Mouse (Mus musculus) lung, embryonic 15.5 days (tissue): ENCODE measurements around the gene Tssk1. TPM values are rescaled to one million over a fixed set of nuclear protein-coding genes. Genes with fewer than 3 reads are reported as not detected.

Experiments used
- ATAC-seq: fragments of 200-750 bp; cut with Nextera tagmentation; 2 replicates; pipeline ENCODE4 v1.8.0; 2017; ENCODE audit warnings: moderate number of reproducible peaks, borderline replicate concordance; ENCODE audit not compliant: low FRiP score, low TSS enrichment; ENCODE audit errors: extremely low read depth
- H3K27ac ChIP-seq: fragments of 300-500 bp; sonication (generic); 2 replicates; pipeline ENCODE4 v1.5.1; 2015; ENCODE audit warnings: moderate library complexity, mild to moderate bottlenecking, inconsistent platforms
- H3K27me3 ChIP-seq: fragments of 300-500 bp; sonication (generic); 2 replicates; pipeline ENCODE4 v1.6.1; 2015; ENCODE audit warnings: inconsistent platforms
- H3K36me3 ChIP-seq: fragments of 300-500 bp; sonication (generic); 2 replicates; pipeline ENCODE4 v1.6.1; 2015; ENCODE audit warnings: inconsistent platforms
- H3K4me1 ChIP-seq: fragments of 300-500 bp; sonication (generic); 2 replicates; pipeline ENCODE4 v1.6.1; 2015; ENCODE audit warnings: inconsistent platforms
- H3K4me2 ChIP-seq: fragments of 300-500 bp; sonication (generic); 2 replicates; pipeline ENCODE4 v1.6.1; 2015; ENCODE audit warnings: inconsistent platforms, mild to moderate bottlenecking, moderate library complexity
- H3K4me3 ChIP-seq: fragments of 300-500 bp; sonication (generic); 2 replicates; pipeline ENCODE4 v1.5.1; 2015; ENCODE audit warnings: mild to moderate bottlenecking, inconsistent platforms
- H3K9ac ChIP-seq: fragments of 300-500 bp; sonication (generic); 2 replicates; pipeline ENCODE4 v1.6.1; 2015; ENCODE audit warnings: inconsistent platforms
- H3K9me3 ChIP-seq: fragments of 300-500 bp; sonication (generic); 2 replicates; pipeline ENCODE4 v1.6.1; 2016; ENCODE audit warnings: inconsistent platforms
- WGBS: fragments of 180-500 bp; shearing (Covaris S2); methylation state at CpG from one replicate; pipeline ENCODE4 v1.1.7; 2015; 5-methylcytosine and 5-hydroxymethylcytosine counted together
- polyA plus RNA-seq: library from polyadenylated mRNA; unstranded; fragments of >200 nt; fragmentation: Nextera tagmentation; extraction: Ambion mirVana; gene quantifications from 2 replicates; pipeline ENCODE4 v1.2.1, GENCODE M21; 2015

The Tssk1 gene
- polyA plus RNA-seq, result 0.05 TPM in 1 of 2 replicates, not detected in the other

GRCm38 (mm10) chr16:17893923-17894322 lies at the start of gene Tssk1:
TSS of gene Tssk1 (plus strand) at chr16:17894223.
- WGBS, result 79% methylated on average over 2 of the region's 2 CpGs
- ATAC-seq, result no peak
- H3K9me3 ChIP-seq, result no peaks in the 10 kb centered on the region
- H3K4me2 ChIP-seq, result no peak within 1 kb of the TSS
- H3K36me3 ChIP-seq, result no peaks in the 10 kb centered on the region; the same call in 1 of the 2 replicates
- H3K4me1 ChIP-seq, result peaks cover 24% of the 10 kb centered on the region
- H3K9ac ChIP-seq, result no peak within 1 kb of the TSS
- H3K4me3 ChIP-seq, result no peak within 1 kb of the TSS
- no peak within 1 kb of the TSS for H3K27ac ChIP-seq
- H3K27me3 ChIP-seq, result no peaks in the 10 kb centered on the region

- Histone ChIP-seq H3K9me3 (no peaks in the 10 kb centered on the region), H3K27ac (no peak overlapping the region), H3K27me3 (no peaks in the 10 kb centered on the region), H3K4me1 (no peaks in the 10 kb centered on the region), H3K4me2 (no peak overlapping the region), H3K36me3 (peaks cover 90% of the 10 kb centered on the region), H3K4me3 (no peak overlapping the region), H3K9ac (no peak overlapping the region)
- no peak for ATAC-seq
- 93% methylated on average over 6 of the region's 6 CpGs for WGBS
Observed at GRCm38 (mm10) chr16:17848431-17848830, 45.6 kb upstream of the Tssk1 start.

GRCm38 (mm10) chr16:17848928-17849327 lies 45.1 kb upstream of the Tssk1 start:
- H3K36me3 ChIP-seq, result peaks cover 89% of the 10 kb centered on the region
- no peak overlapping the region for H3K9ac ChIP-seq
- no peaks in the 10 kb centered on the region for H3K4me1 ChIP-seq
- 5% methylated on average over 1 of the region's 1 CpGs for WGBS
- ATAC-seq, result peak; percentile 46; the same call in 1 of the 2 replicates
- no peaks in the 10 kb centered on the region for H3K27me3 ChIP-seq
- no peak overlapping the region for H3K4me2 ChIP-seq
- H3K4me3 ChIP-seq, result no peak overlapping the region
- no peaks in the 10 kb centered on the region for H3K9me3 ChIP-seq
- H3K27ac ChIP-seq, result no peak overlapping the region

GRCm38 (mm10) chr16:17849486-17849885 lies 44.5 kb upstream of the Tssk1 start:
- peaks cover 88% of the 10 kb centered on the region for H3K36me3 ChIP-seq
- no peak overlapping the region for H3K27ac ChIP-seq
- no peak overlapping the region for H3K4me3 ChIP-seq
- ATAC-seq, result no peak
- no peaks in the 10 kb centered on the region for H3K4me1 ChIP-seq
- no peaks in the 10 kb centered on the region for H3K9me3 ChIP-seq
- H3K27me3 ChIP-seq, result no peaks in the 10 kb centered on the region
- 78% methylated on average over 6 of the region's 6 CpGs for WGBS
- no peak overlapping the region for H3K9ac ChIP-seq
- H3K4me2 ChIP-seq, result no peak overlapping the region

- 94% methylated on average over 5 of the region's 5 CpGs for WGBS
- no peaks in the 10 kb centered on the region for H3K9me3 ChIP-seq
- H3K4me2 ChIP-seq, result no peak overlapping the region
- no peak for ATAC-seq
- no peak overlapping the region for H3K9ac ChIP-seq
- H3K36me3 ChIP-seq, result peaks cover 87% of the 10 kb centered on the region
- H3K4me1 ChIP-seq, result no peaks in the 10 kb centered on the region
- H3K27me3 ChIP-seq, result no peaks in the 10 kb centered on the region
- no peak overlapping the region for H3K27ac ChIP-seq
- H3K4me3 ChIP-seq, result no peak overlapping the region
Observed at GRCm38 (mm10) chr16:17851331-17851730, 42.7 kb upstream of the Tssk1 start.

GRCm38 (mm10) chr16:17851860-17852259 lies 42.2 kb upstream of the Tssk1 start:
- H3K4me2 ChIP-seq, result no peak overlapping the region
- H3K36me3 ChIP-seq, result peaks cover 87% of the 10 kb centered on the region
- ATAC-seq, result no peak
- H3K9me3 ChIP-seq, result no peaks in the 10 kb centered on the region
- H3K4me3 ChIP-seq, result no peak overlapping the region
- no peaks in the 10 kb centered on the region for H3K4me1 ChIP-seq
- H3K9ac ChIP-seq, result no peak overlapping the region
- no peak overlapping the region for H3K27ac ChIP-seq
- 89% methylated on average over 1 of the region's 1 CpGs for WGBS
- no peaks in the 10 kb centered on the region for H3K27me3 ChIP-seq

- Histone ChIP-seq H3K4me3 (no peak overlapping the region), H3K9me3 (no peaks in the 10 kb centered on the region), H3K4me1 (no peaks in the 10 kb centered on the region), H3K36me3 (peaks cover 87% of the 10 kb centered on the region), H3K27ac (no peak overlapping the region), H3K4me2 (no peak overlapping the region), H3K9ac (no peak overlapping the region), H3K27me3 (no peaks in the 10 kb centered on the region)
- 83% methylated on average over 2 of the region's 2 CpGs for WGBS
- no peak for ATAC-seq
Observed at GRCm38 (mm10) chr16:17853263-17853662, 40.8 kb upstream of the Tssk1 start.

GRCm38 (mm10) chr16:17857157-17857556 lies 36.9 kb upstream of the Tssk1 start:
- Histone ChIP-seq H3K27me3 (no peaks in the 10 kb centered on the region), H3K4me1 (no peaks in the 10 kb centered on the region), H3K4me2 (no peak overlapping the region), H3K9ac (no peak overlapping the region), H3K9me3 (no peaks in the 10 kb centered on the region), H3K36me3 (peaks cover 71% of the 10 kb centered on the region), H3K4me3 (no peak overlapping the region), H3K27ac (no peak overlapping the region)
- WGBS, result 75% methylated on average over 7 of the region's 7 CpGs
- no peak for ATAC-seq

- Histone ChIP-seq H3K4me3 (no peak overlapping the region), H3K36me3 (peaks cover 61% of the 10 kb centered on the region), H3K27me3 (no peaks in the 10 kb centered on the region), H3K4me1 (no peaks in the 10 kb centered on the region), H3K9ac (no peak overlapping the region), H3K27ac (no peak overlapping the region), H3K9me3 (no peaks in the 10 kb centered on the region), H3K4me2 (no peak overlapping the region)
- no peak for ATAC-seq
Observed at GRCm38 (mm10) chr16:17858592-17858991, 35.4 kb upstream of the Tssk1 start.

- no peak overlapping the region for H3K4me2 ChIP-seq
- H3K4me1 ChIP-seq, result no peaks in the 10 kb centered on the region
- WGBS, result 65% methylated on average over 2 of the region's 2 CpGs
- ATAC-seq, result no peak
- no peaks in the 10 kb centered on the region for H3K27me3 ChIP-seq
- no peak overlapping the region for H3K27ac ChIP-seq
- H3K36me3 ChIP-seq, result peaks cover 16% of the 10 kb centered on the region
- no peaks in the 10 kb centered on the region for H3K9me3 ChIP-seq
- H3K9ac ChIP-seq, result no peak overlapping the region
- no peak overlapping the region for H3K4me3 ChIP-seq
Observed at GRCm38 (mm10) chr16:17865293-17865692, 28.7 kb upstream of the Tssk1 start.

- Histone ChIP-seq H3K27me3 (no peaks in the 10 kb centered on the region), H3K36me3 (peaks cover 19% of the 10 kb centered on the region), H3K9me3 (no peaks in the 10 kb centered on the region), H3K4me3 (no peak overlapping the region), H3K27ac (no peak overlapping the region), H3K9ac (no peak overlapping the region), H3K4me2 (no peak overlapping the region), H3K4me1 (no peaks in the 10 kb centered on the region)
- no peak for ATAC-seq
- WGBS, result 69% methylated on average over 6 of the region's 6 CpGs
Observed at GRCm38 (mm10) chr16:17865770-17866169, 28.3 kb upstream of the Tssk1 start.

GRCm38 (mm10) chr16:17871248-17871647 lies 22.8 kb upstream of the Tssk1 start:
- Histone ChIP-seq H3K27me3 (no peaks in the 10 kb centered on the region), H3K4me1 (no peaks in the 10 kb centered on the region), H3K27ac (no peak overlapping the region), H3K36me3 (peaks cover 29% of the 10 kb centered on the region), H3K9me3 (no peaks in the 10 kb centered on the region), H3K4me2 (no peak overlapping the region), H3K9ac (no peak overlapping the region), H3K4me3 (no peak overlapping the region)
- 57% methylated on average over 5 of the region's 5 CpGs for WGBS
- no peak for ATAC-seq

GRCm38 (mm10) chr16:17872995-17873394 lies 21.0 kb upstream of the Tssk1 start:
- WGBS, result 41% methylated on average over 4 of the region's 4 CpGs
- Histone ChIP-seq H3K27me3 (no peaks in the 10 kb centered on the region), H3K9ac (no peak overlapping the region), H3K4me3 (no peak overlapping the region), H3K36me3 (peaks cover 29% of the 10 kb centered on the region), H3K4me2 (no peak overlapping the region), H3K27ac (no peak overlapping the region), H3K9me3 (no peaks in the 10 kb centered on the region), H3K4me1 (no peaks in the 10 kb centered on the region)
- ATAC-seq, result no peak
